Mouse (Mus musculus): ENCODE results near the gene Gk2.

The Gk2 gene

DNA sequence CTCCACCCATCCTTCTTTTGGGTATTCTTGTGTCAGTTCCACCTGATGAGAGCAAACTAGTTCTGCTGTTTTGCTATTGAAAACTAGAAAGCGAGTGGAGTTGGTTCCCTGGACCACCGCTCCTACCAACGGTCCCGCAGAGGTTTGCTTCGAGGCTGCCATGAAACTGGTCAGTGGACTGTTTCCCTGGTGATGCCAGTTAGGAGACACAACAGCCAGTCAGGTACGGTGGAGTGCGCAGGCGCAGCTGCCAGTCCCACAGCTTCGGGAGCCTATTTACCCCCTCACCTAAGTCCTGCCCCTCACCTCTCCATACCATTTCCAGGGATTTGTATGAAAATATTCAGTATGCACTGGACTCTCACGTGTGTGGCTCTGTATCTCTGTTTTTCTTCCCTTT lies at the start of gene Gk2:
Gene Gk2, minus strand, starts transcription at position 206 of the 400 bp plus-strand sequence.
- DNase-seq (ENCODE audit: inconsistent ontology term) = no peak

DNA sequence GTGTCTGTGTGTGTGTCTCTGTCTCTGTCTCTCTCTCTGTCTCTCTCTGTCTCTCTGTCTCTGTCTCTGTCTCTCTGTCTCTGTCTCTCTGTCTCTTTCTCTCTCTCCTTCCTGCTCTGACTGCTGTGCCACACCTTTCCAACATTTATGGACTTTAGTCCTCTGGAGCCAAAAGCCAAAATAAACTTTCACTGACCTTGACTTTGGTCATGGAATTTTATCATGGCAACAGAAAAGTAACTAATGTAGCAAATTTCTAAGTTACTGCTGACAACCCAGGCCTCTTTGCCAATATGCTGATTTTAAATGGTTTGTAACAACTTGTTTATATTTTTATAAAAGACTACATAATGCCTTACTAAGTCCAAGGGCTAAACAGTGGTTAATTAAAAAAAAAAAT lies 41.2 kb upstream of the Gk2 start:
- no peak for DNase-seq (ENCODE audit: inconsistent ontology term)

DNA sequence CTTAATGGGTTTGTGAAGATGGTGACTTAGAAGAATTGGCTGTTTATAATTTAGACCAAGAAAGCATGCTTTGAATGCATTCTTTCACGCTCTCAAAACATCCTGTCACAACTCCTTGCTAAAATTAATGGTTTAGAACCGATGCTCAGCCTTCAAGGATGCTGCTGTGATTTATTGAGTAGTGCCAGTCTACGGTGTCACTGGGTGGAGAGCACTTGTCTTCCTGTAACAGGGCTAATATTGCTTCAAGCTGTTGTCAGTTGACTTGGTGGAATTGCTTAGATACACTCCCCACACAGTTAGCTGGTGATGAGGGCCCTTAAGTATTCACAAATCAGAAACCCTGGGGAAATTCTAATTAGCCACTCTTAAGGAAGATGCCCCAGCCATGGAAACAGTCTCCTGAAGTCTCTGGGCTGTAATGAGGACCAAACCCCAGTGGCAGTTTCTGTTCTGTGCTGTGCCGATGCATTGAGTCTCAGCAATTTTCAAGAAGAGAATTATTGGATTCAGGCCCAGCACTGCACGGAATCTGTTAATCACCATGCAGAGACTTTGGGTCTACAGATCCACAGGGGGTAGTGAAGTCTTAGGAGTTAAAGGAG lies 38.8 kb upstream of the Gk2 start:
- DNase-seq (ENCODE audit: inconsistent ontology term) = no peak

DNA sequence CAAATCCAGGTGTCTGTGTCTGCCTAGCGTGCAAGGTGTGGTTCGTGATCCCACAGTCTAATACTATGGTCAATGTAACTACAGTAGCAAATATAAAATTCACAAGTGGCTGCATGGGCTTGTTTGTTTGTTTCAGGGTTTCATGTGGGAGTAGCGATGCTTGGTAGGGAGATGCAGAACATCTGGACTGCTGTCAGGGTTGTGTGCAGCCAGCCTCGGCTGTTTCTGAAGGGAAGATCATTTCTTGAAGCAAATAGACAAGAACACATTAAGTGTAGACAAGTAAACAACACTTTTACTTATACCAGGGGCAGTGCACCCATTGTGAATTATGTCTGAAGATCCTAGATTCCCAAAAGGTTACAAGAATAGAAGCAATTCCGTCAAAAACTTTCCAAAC lies 36.6 kb upstream of the Gk2 start:
- DNase-seq (ENCODE audit: inconsistent ontology term) = no peak

DNA sequence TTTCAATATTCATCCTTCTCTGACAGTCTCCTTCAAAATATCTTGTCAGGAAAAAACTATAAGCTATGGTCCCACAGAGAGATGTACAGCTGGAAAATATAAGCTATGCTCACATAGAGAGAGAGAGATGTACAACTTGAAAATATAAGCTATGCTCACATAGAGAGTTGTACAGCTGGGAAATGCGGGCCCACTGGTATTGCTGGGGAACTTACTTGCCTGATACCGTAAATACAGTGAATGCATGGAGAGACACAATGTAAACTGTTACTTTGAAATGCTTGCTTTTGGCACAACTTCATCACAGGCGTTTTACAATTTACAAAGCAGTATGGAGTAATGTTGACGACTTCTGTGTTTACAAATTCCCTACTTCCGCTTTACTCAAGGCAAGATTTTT lies 29.3 kb upstream of the Gk2 start:
- DNase-seq (ENCODE audit: inconsistent ontology term) = no peak

DNA sequence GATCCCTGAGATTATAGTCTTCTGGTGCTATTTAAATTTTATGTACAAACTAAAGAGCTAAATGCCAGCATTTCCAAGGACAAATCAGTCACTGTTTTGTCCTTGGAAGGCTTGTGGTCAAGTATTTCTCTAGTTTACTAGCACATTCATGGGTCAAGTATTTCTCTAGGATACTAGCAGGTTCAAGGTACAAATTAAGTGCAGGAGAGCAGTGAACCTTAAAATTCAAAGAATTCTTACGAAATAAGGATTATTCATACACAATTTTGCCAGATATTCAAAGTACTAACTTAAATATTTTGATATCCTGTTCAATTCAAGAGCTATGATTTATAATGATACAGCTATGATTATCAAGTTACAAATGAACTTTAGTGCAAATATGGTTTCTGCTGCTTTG lies 23.2 kb upstream of the Gk2 start:
- no peak for DNase-seq (ENCODE audit: inconsistent ontology term)

DNA sequence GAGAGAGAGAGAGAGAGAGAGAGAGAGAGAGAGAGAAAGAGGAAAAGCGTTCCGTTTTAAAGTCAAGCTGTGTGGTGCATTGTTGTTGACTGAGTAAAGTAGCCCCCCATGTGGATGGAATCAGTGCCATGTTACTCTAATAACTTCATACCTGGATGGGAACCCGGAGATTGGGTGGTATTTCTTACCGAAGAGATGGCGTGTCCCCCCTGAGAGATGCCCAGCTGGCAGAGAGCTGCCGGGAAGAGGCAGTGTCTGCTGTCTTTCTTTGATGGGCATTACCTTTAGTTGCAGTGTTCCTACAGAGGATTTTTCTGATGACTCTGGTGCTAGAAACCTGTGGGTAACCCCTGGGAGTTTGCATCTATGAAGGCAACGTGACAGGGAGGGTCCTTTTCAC lies 10.4 kb upstream of the Gk2 start:
- no peak for DNase-seq (ENCODE audit: inconsistent ontology term)

DNA sequence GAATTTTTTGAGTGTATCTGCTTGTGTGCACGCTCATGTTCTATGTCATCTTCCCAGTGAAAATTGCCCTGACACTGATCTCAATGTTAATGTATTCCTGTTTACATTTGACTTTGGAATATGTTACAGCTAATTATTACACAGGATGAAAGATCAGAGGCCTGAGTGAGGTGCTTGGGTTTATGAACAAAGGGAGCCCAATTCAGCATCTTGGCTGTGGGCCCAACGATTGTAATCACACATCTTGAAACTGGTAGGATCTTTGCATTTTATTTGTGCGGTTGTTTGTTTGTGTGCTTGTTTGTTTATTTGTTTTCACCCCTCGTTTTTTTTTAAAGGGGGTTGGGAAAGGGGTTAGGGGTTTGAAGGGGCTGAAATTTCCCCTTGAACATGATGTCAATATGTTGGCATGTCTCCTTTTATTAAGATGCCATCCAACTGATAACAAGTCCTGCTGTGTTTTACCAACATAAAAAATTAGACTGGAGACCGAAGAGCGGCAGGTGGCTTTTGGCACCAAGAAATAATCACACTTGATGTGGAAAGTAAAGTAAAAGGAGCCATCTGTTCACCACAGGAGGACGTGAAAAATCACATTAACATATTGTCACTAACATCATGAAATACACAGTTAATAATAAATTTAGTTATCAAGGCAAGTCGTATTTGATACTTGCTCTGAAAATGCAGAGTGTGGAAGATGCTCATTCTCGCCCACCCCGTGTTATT lies 9.8 kb upstream of the Gk2 start:
- DNase-seq (ENCODE audit: inconsistent ontology term) = no peak

DNA sequence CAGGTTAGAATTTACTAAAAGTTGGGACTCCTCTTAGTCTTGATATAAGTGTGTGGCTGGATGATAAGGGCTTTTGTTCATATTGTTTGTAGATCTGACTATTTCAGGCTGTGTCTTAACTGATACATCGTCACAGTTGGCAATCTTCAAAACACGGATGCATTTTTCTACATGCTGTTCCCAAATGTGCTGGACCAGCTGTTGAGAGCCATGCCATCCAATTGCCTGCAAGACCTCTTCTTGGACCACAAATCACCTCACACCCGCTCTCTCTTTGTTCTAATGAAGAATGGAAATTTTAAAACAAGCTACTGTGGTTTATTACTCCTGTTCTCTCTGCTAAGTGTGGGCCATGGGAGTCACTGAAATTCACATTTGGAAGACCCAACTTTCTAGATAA lies 9.1 kb upstream of the Gk2 start:
- no peak for DNase-seq (ENCODE audit: inconsistent ontology term)

DNA sequence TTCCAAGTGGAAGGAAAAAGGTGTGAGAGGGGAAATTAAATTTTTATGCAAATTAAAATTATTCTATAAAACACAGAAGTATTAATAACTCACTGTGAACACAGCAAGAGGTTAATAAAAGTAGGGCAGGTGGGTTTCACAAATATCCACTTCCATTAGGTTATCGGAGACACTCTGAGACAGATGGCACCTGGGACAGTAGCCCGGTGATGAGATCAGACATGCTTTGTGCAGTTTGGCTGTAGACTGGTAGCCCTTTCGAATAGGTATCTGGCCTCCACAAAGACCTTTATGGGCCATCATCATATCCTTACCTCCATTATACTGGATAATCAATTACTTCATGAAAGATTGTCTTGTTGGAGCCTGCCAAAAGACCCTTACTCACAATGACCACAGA lies 6.0 kb upstream of the Gk2 start:
- DNase-seq (ENCODE audit: inconsistent ontology term) = no peak

DNA sequence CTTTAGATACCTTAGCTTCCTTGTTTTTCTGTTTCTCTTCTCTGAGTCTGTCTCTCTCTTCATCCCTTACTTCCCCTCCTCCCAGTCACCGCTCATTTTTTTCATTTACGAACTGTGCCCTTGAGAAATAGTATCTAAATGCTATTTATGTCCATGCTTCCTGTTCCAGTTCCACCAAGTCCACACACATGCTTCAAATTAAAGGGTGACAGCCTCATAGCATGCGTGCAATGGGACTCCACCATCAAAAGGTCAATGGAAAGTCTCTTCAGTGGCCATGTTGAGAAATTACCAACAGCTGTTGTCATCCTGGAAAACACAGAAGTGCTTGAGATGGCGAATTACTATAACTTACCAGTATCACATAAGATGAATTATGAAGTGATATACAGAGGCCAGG lies 5.4 kb downstream of the Gk2 start:
- DNase-seq (ENCODE audit: inconsistent ontology term) = no peak

DNA sequence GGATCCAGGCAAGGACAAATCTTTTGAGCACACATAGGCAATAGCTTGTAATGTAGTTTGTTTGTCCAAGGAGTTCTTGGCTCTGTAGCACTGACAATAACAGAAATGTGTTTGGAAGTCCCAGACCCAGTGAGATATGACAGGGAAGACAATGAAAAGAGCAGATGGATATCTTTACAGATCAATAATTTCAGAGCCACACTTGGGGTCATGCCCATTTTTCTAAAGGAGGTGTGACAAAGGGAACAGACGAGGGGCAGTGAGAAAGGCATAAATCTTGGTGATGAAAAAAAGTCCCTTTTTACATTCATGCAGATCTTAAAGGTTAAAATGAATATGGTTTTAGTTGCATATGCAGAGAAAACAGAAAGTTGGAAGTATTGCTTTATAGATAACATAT lies 12.6 kb downstream of the Gk2 start:
- no peak for DNase-seq (ENCODE audit: inconsistent ontology term)

DNA sequence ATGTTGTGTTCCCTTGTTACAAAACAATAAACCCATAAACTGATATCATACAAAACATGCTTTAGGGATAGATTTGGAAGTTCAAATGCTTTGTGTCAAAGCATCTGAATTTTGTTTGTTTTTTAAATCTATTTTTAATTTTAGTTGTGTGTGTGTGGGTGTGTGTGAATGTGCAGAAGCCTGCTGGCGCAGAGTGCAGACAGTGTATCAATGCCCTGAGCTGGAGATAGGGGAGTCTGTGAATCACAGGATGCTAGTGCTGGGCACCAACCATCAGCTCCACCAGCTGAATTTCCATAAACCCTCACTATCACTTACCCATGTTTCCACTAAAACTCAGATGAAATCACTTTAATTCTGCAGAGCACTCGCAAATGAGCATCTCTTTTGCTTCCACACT lies 24.3 kb downstream of the Gk2 start:
- DNase-seq (ENCODE audit: inconsistent ontology term) = no peak

DNA sequence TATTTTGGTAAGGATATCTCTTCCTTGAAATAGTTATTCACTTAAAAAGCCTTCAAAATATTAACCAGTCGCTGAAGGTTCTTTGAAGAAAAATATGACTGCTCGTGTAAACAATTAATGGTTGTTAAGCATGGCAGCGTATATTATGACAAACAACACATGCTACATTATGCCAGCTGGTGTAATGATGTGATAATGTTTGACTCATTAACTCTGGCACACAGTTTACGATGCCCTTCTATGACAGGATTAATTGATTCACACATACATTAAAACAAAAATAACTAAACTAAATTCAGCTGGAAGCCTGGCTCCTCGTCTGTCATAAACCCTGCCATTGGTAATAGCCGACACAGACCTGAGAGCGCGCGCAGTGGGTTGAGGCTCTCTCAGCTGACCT lies 26.8 kb downstream of the Gk2 start:
- no peak for DNase-seq (ENCODE audit: inconsistent ontology term)

DNA sequence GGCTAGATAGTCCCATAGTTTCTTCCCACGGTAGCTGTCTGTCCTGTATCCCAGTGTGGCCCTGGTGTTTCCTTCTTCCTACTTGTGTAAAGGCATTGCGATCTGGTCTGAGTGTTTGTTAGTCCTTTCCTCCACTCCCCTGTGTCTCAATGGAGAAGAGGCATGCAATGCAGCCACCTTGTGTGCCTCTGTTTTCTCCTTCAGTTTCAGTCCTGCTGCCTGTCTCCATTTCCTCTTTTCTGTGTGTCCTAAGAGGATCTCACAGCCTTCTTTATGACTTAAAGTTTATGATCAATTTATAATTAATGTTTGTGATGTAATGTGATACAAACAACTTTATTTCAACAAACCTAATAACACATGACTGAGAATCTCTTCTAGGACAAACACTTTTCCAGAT lies 35.2 kb downstream of the Gk2 start:
- no peak for DNase-seq (ENCODE audit: inconsistent ontology term)

DNA sequence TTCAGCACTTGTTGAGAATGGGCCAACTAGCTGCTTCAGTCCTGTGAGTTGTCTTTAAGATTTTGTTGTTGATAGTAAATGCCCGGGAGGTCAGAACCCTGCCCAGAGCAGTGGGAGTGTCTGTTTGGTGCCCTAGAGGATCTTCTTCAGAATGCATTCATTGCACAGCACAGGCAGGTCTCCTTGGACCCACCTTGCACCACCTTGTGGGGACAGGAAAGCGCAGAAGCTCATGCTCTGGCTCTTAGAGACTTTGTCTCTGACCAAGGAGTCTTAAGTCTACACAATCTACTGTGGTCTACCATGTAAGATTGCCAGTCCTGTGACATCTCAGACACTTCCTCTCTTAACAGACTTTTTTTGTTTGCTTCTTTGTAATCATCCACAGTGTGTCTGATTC lies 39.6 kb downstream of the Gk2 start:
- DNase-seq (ENCODE audit: inconsistent ontology term) = no peak

DNA sequence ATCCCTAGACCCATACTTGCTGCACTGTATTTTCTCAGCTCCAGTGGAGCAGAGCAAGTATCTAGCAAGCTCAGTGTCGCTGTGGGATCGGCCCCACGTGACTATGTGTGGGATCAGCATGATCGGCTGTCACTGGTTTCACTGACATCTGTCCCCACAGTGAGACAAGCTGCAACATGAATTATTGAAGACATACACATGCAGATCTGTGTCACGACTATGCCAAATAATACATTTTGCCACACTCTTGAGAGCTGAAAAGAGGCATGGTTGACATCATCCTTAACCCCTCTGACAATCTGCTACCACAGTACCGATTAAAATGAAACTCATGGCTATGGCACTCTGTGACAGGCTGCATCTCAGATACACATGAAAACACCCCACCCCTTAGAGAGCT lies 41.0 kb downstream of the Gk2 start:
- DNase-seq (ENCODE audit: inconsistent ontology term) = no peak

DNA sequence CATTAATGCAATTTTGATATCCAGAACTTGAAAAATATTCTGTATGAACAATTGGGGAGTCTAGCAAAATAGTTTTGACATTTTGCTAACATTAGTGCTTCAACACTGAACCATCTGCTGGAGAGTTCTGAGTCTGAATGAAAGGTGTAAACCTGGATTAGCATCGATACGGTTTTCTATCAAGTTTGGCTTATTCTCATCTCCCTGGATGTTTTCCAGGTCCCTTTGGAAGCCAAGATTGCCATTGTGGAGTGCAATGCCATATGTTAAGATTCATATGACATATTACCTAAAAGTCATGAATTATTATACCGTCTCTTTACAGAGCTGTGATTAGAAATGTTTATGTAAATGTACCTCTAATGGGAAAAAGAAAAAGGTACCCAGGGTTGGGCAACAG lies 43.1 kb downstream of the Gk2 start:
- no peak for DNase-seq (ENCODE audit: inconsistent ontology term)

DNA sequence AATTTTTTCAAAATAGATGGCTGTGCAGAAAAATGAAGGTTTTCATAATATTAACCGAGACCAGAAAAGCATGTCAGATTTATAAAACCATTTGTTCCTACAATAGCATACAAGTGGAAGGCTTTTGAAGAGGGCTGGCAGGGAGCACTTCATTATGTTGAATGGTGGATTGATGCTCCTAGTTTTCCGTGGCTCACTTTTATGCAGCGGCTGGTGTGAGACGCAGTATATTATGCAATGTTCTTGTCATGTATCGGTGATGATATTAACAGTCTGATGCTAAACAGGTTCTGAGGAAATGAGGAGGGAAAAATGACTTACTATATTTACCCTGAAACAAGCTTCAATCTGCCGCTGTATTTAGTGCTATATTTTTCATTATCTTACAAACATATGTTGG lies 46.6 kb downstream of the Gk2 start:
- no peak for DNase-seq (ENCODE audit: inconsistent ontology term)

DNA sequence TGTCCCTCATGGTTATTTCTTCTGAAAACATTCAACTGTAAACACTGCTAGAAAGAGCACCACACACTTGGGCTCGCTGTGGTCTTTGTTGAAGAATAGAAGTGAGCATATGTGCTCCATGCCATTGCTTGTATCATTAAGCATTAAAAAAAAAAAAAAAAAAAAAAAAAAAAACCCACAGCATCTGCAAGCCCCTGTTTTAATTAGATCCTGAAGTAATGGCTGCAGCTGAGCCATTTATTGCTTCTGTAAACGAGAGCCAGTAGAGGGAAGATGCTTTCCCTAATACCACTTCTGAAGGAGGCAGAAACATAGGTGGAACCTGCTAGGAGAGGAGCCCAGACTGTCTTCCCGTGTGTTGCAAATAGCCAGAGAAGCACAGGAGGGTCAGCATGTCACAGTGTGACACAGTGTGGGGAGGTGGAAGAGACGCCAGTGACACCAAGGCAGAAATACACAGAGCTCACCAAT lies 47.6 kb downstream of the Gk2 start:
- no peak for DNase-seq (ENCODE audit: inconsistent ontology term)

Measured in Muller cell, postnatal 12 days (primary cell).